ENCODE assay signal across 18 mouse cellular contexts in genomic region chr5:36876777-36877396, GRCm38 (mm10). TPM values are rescaled to one million over a fixed set of nuclear protein-coding genes. Genes with fewer than 3 reads are reported as not detected.
DNase-seq lines count a peak whose midpoint lies in the region; ATAC-seq and TF ChIP-seq lines count a peak whose summit lies in the region.
"Had no signal": no experiment of that assay in that cellular context is flagged by ENCODE, and none has a peak within 500 bp of the region (broad histone marks: within the 10 kb centered on the region; RNA-seq: fewer than 3 reads in every experiment).

No protein-coding gene starts in this region.

- no peak overlapping the region for H3K27ac ChIP-seq in hindbrain, embryonic 16.5 days (ENCODE audit: low read depth, low read length)
- no peak overlapping the region for H3K27ac ChIP-seq in hindbrain, embryonic 13.5 days
- no peak overlapping the region for H3K27ac ChIP-seq in midbrain, embryonic 13.5 days
- no peak overlapping the region for H3K27ac ChIP-seq in midbrain, embryonic 11.5 days (ENCODE audit: low read depth, low read length)
- H3K27ac ChIP-seq in cerebellum, adult 2 months (ENCODE audit: insufficient read depth, low read length), result peak overlapping the region; percentile 78
- H3K27ac ChIP-seq in kidney, embryonic 14.5 days (ENCODE audit: low read depth, low read length), result no peak overlapping the region
- H3K27ac ChIP-seq: forebrain, embryonic 15.5 days; limb, embryonic 13.5 days; liver, embryonic 14.5 days; neural tube, embryonic 13.5 days had no signal

- H3K4me2 ChIP-seq in hindbrain, embryonic 16.5 days (ENCODE audit: low read length), result no peak overlapping the region
- H3K4me2 ChIP-seq in hindbrain, embryonic 13.5 days, result no peak overlapping the region
- no peak overlapping the region for H3K4me2 ChIP-seq in midbrain, embryonic 13.5 days (replicated peaks)
- no peak overlapping the region for H3K4me2 ChIP-seq in midbrain, embryonic 11.5 days
- no peak overlapping the region for H3K4me2 ChIP-seq in kidney, embryonic 14.5 days (replicated peaks; ENCODE audit: low read depth, low read length)
- H3K4me2 ChIP-seq: forebrain, embryonic 15.5 days; limb, embryonic 13.5 days; neural tube, embryonic 13.5 days had no signal

- H3K27me3 ChIP-seq in hindbrain, embryonic 16.5 days (replicated peaks; ENCODE audit: control insufficient read depth, insufficient read depth, low read length), result no peaks in the 10 kb centered on the region
- peaks cover 33% of the 10 kb centered on the region for H3K27me3 ChIP-seq in hindbrain, embryonic 13.5 days
- H3K27me3 ChIP-seq in midbrain, embryonic 13.5 days, result peaks cover 26% of the 10 kb centered on the region
- no peaks in the 10 kb centered on the region; the same call in 1 of the 2 replicates for H3K27me3 ChIP-seq in midbrain, embryonic 11.5 days (ENCODE audit: control insufficient read depth, insufficient read depth, low read length)
- H3K27me3 ChIP-seq in cerebellum, adult 2 months (ENCODE audit: control insufficient read depth, insufficient read depth, low read length), result no peaks in the 10 kb centered on the region
- H3K27me3 ChIP-seq in kidney, embryonic 14.5 days (ENCODE audit: control insufficient read depth, insufficient read depth, low read length), result peaks cover 25% of the 10 kb centered on the region
- H3K27me3 ChIP-seq: forebrain, embryonic 15.5 days had no signal

- no peaks in the 10 kb centered on the region for H3K36me3 ChIP-seq in hindbrain, embryonic 16.5 days (ENCODE audit: control insufficient read depth, insufficient read depth, low read length)
- no peaks in the 10 kb centered on the region for H3K36me3 ChIP-seq in hindbrain, embryonic 13.5 days
- no peaks in the 10 kb centered on the region for H3K36me3 ChIP-seq in midbrain, embryonic 13.5 days
- H3K36me3 ChIP-seq in midbrain, embryonic 11.5 days (ENCODE audit: control insufficient read depth, insufficient read depth, low read length), result no peaks in the 10 kb centered on the region
- H3K36me3 ChIP-seq in kidney, embryonic 14.5 days (ENCODE audit: control insufficient read depth, insufficient read depth, low read length), result no peaks in the 10 kb centered on the region
- H3K36me3 ChIP-seq: forebrain, embryonic 15.5 days; limb, embryonic 13.5 days; neural tube, embryonic 13.5 days had no signal

- no peak for DNase-seq in midbrain, embryonic 11.5 days (ENCODE audit: low spot score, missing footprints)
- peak; percentile 44 to 51 for DNase-seq in cerebellum, adult 2 months
- peak; percentile 24 to 35 for DNase-seq in cerebellum, postnatal 36 days
- no peak for DNase-seq in kidney, postnatal 25 days
- DNase-seq: adrenal gland, postnatal 36 days; heart, adult 18-20 months; kidney, postnatal 10 days; thymus, postnatal 25 days had no signal

- H3K4me3 ChIP-seq in hindbrain, embryonic 16.5 days (ENCODE audit: low read length), result no peak overlapping the region
- H3K4me3 ChIP-seq in hindbrain, embryonic 13.5 days, result no peak overlapping the region
- no peak overlapping the region for H3K4me3 ChIP-seq in midbrain, embryonic 13.5 days (replicated peaks)
- H3K4me3 ChIP-seq in midbrain, embryonic 11.5 days (ENCODE audit: low read depth, low read length), result no peak overlapping the region
- H3K4me3 ChIP-seq in cerebellum, adult 2 months (replicated peaks; ENCODE audit: insufficient read depth, low read depth, low read length), result no peak overlapping the region
- H3K4me3 ChIP-seq in kidney, embryonic 14.5 days (ENCODE audit: low read length), result no peak overlapping the region
- H3K4me3 ChIP-seq: forebrain, embryonic 15.5 days; limb, embryonic 13.5 days; neural tube, embryonic 13.5 days had no signal

- H3K9ac ChIP-seq in hindbrain, embryonic 16.5 days (ENCODE audit: low read depth, low read length), result no peak overlapping the region
- no peak overlapping the region for H3K9ac ChIP-seq in hindbrain, embryonic 13.5 days
- no peak overlapping the region for H3K9ac ChIP-seq in midbrain, embryonic 13.5 days (replicated peaks)
- no peak overlapping the region for H3K9ac ChIP-seq in midbrain, embryonic 11.5 days (ENCODE audit: low read length)
- no peak overlapping the region for H3K9ac ChIP-seq in kidney, embryonic 14.5 days (ENCODE audit: low read depth, low read length)
- H3K9ac ChIP-seq: forebrain, embryonic 15.5 days; limb, embryonic 13.5 days; liver, embryonic 14.5 days; neural tube, embryonic 13.5 days had no signal

- peak; percentile 53 for ATAC-seq in hindbrain, embryonic 16.5 days
- no peak for ATAC-seq in hindbrain, embryonic 13.5 days (ENCODE audit: low FRiP score)
- peak; percentile 27; the same call in 1 of the 2 replicates for ATAC-seq in midbrain, embryonic 13.5 days
- ATAC-seq in midbrain, embryonic 11.5 days (ENCODE audit: low FRiP score), result no peak
- no peak for ATAC-seq in kidney, embryonic 14.5 days (ENCODE audit: low FRiP score, low TSS enrichment)
- ATAC-seq: forebrain, embryonic 15.5 days; intestine, postnatal 0 days had no signal

- TF ChIP-seq CTCF in cerebellum, adult 2 months (IDR thresholded peaks at IDR 0.05; ENCODE audit: borderline replicate concordance, insufficient read depth, low read depth, low read length), result no peak

- H3K4me1 ChIP-seq in hindbrain, embryonic 16.5 days (ENCODE audit: control insufficient read depth, insufficient read depth, low read depth, low read length), result peaks cover 4% of the 10 kb centered on the region; the same call in 1 of the 2 replicates
- H3K4me1 ChIP-seq in hindbrain, embryonic 13.5 days (replicated peaks), result peaks cover 7% of the 10 kb centered on the region
- H3K4me1 ChIP-seq in midbrain, embryonic 13.5 days (replicated peaks), result peaks cover 7% of the 10 kb centered on the region; the same call in 1 of the 2 replicates
- no peaks in the 10 kb centered on the region for H3K4me1 ChIP-seq in midbrain, embryonic 11.5 days (ENCODE audit: control insufficient read depth, insufficient read depth, low read length)
- peaks cover 81% of the 10 kb centered on the region for H3K4me1 ChIP-seq in cerebellum, adult 2 months (ENCODE audit: control insufficient read depth, insufficient read depth, low read length)
- H3K4me1 ChIP-seq in kidney, embryonic 14.5 days (ENCODE audit: control insufficient read depth, insufficient read depth, low read length), result no peaks in the 10 kb centered on the region
- H3K4me1 ChIP-seq: limb, embryonic 13.5 days had no signal

- H3K9me3 ChIP-seq in hindbrain, embryonic 16.5 days (ENCODE audit: control insufficient read depth, low read length), result no peaks in the 10 kb centered on the region
- no peaks in the 10 kb centered on the region for H3K9me3 ChIP-seq in hindbrain, embryonic 13.5 days
- H3K9me3 ChIP-seq in midbrain, embryonic 13.5 days, result 0 out of 2 replicates have a peak, but pooled peaks cover under 1% of the 10 kb centered on the region
- H3K9me3 ChIP-seq in midbrain, embryonic 11.5 days (ENCODE audit: control insufficient read depth, low read length), result no peaks in the 10 kb centered on the region
- H3K9me3 ChIP-seq in kidney, embryonic 14.5 days (ENCODE audit: control insufficient read depth, low read length), result no peaks in the 10 kb centered on the region
- H3K9me3 ChIP-seq: forebrain, embryonic 15.5 days; neural tube, embryonic 13.5 days had no signal

- no peak for TF ChIP-seq POLR2A in cerebellum, adult 2 months (IDR thresholded peaks at IDR 0.05; ENCODE audit: borderline replicate concordance, insufficient read depth, low read length)

- WGBS in hindbrain, embryonic 16.5 days, result 36% methylated on average over 7 of the region's 7 CpGs
- 42% methylated on average over 7 of the region's 7 CpGs for WGBS in hindbrain, embryonic 13.5 days
- 43% methylated on average over 7 of the region's 7 CpGs for WGBS in midbrain, embryonic 13.5 days
- 45% methylated on average over 7 of the region's 7 CpGs for WGBS in midbrain, embryonic 11.5 days
- WGBS in cerebellum, adult 2 months, result 4% methylated on average over 7 of the region's 7 CpGs
- WGBS in kidney, embryonic 14.5 days, result 64% methylated on average over 7 of the region's 7 CpGs

RNA-seq across cellular contexts. Expression of gene Ppp2r2c, which starts 8.6 kb away (rescaled TPM):
- 52.4 and 58.2 TPM in 2 replicates for polyA plus RNA-seq in hindbrain, embryonic 16.5 days (2015; fragmentation: Nextera tagmentation; extraction: Ambion mirVana)
- polyA plus RNA-seq in hindbrain, embryonic 13.5 days (2015; fragmentation: Nextera tagmentation; extraction: Ambion mirVana), result 24.6 and 26.7 TPM in 2 replicates
- 11.3 and 12.2 TPM in 2 replicates for polyA plus RNA-seq in midbrain, embryonic 13.5 days (2015; fragmentation: Nextera tagmentation; extraction: Ambion mirVana)
- 1.2 TPM in 2 replicates for polyA plus RNA-seq in midbrain, embryonic 11.5 days (2014; fragmentation: Nextera tagmentation; extraction: Ambion mirVana)
- 259 and 273 TPM in 2 replicates for polyA plus RNA-seq in cerebellum, adult 2 months (2012; rRNA removed)
- polyA plus RNA-seq in kidney, embryonic 14.5 days (2014; fragmentation: Nextera tagmentation; extraction: Ambion mirVana), result not detected in 2 replicates
- polyA plus RNA-seq: heart, embryonic 14.5 days; liver, embryonic 14.5 days had no signal

RNA-seq across cellular contexts. Expression of gene Man2b2, which starts 46.4 kb away (rescaled TPM):
- 13.8 and 15.2 TPM in 2 replicates for polyA plus RNA-seq in hindbrain, embryonic 16.5 days (2015; fragmentation: Nextera tagmentation; extraction: Ambion mirVana)
- polyA plus RNA-seq in hindbrain, embryonic 13.5 days (2015; fragmentation: Nextera tagmentation; extraction: Ambion mirVana), result 12.1 and 12.3 TPM in 2 replicates
- 8.2 and 10.2 TPM in 2 replicates for polyA plus RNA-seq in midbrain, embryonic 13.5 days (2015; fragmentation: Nextera tagmentation; extraction: Ambion mirVana)
- 11.9 and 12.4 TPM in 2 replicates for polyA plus RNA-seq in midbrain, embryonic 11.5 days (2014; fragmentation: Nextera tagmentation; extraction: Ambion mirVana)
- polyA plus RNA-seq in cerebellum, adult 2 months (2012; rRNA removed), result 29.2 and 30.1 TPM in 2 replicates
- 5.1 and 11.2 TPM in 2 replicates for polyA plus RNA-seq in kidney, embryonic 14.5 days (2014; fragmentation: Nextera tagmentation; extraction: Ambion mirVana)

Comparison
In these comparisons a context has a peak if more than half of its experiments do, and no peak if none do; other contexts are left out.
1. ATAC-seq: peak in hindbrain, embryonic 16.5 days (single experiment) and midbrain, embryonic 13.5 days (single experiment); none in hindbrain, embryonic 13.5 days (single experiment), midbrain, embryonic 11.5 days (single experiment) and kidney, embryonic 14.5 days (single experiment).
2. DNase-seq: peak in cerebellum, adult 2 months (2 of 2) and cerebellum, postnatal 36 days (2 of 2); none in midbrain, embryonic 11.5 days (single experiment) and kidney, postnatal 25 days (0 of 2).